Mouse (Mus musculus) limb, embryonic 13.5 days (tissue): Measurements from ENCODE around the gene Urm1. TPM values are rescaled to one million over a fixed set of nuclear protein-coding genes. Genes with fewer than 3 reads are reported as not detected.
"Not testable (repeated sequence)": the region's sequence is repeated elsewhere in the genome, so short reads cannot be mapped to it uniquely, and the experiment has no call there.

Experiments used
- ATAC-seq: fragments of 200-750 bp; cut with Nextera tagmentation; 2 replicates; pipeline ENCODE4 v1.8.0; 2017; ENCODE audit warnings: low read depth, moderate number of reproducible peaks, moderate TSS enrichment; ENCODE audit not compliant: low FRiP score
- H3K27ac ChIP-seq: fragments of 300-500 bp; sonication (generic); 2 replicates; pipeline ENCODE4 v1.5.1; 2015; ENCODE audit warnings: inconsistent platforms, mild to moderate bottlenecking, moderate library complexity
- H3K27me3 ChIP-seq: fragments of 300-500 bp; sonication (generic); 2 replicates; pipeline ENCODE4 v1.6.1; 2015; ENCODE audit warnings: mild to moderate bottlenecking, inconsistent platforms
- H3K36me3 ChIP-seq: fragments of 300-500 bp; sonication (generic); 2 replicates; pipeline ENCODE4 v1.6.1; 2015; ENCODE audit warnings: inconsistent platforms, mild to moderate bottlenecking, moderate library complexity
- H3K4me1 ChIP-seq: fragments of 300-500 bp; sonication (generic); 2 replicates; pipeline ENCODE4 v1.6.1; 2015; ENCODE audit warnings: inconsistent platforms
- H3K4me2 ChIP-seq: fragments of 300-500 bp; sonication (generic); replicated peaks from 2 replicates; pipeline ENCODE4 v1.6.1; 2015; ENCODE audit warnings: inconsistent platforms, mild to moderate bottlenecking, moderate library complexity
- H3K4me3 ChIP-seq: fragments of 300-500 bp; sonication (generic); 2 replicates; pipeline ENCODE4 v1.5.1; 2015; ENCODE audit warnings: moderate library complexity, mild to moderate bottlenecking, inconsistent platforms
- H3K9ac ChIP-seq: fragments of 300-500 bp; sonication (generic); 2 replicates; pipeline ENCODE4 v1.6.1; 2015; ENCODE audit warnings: mild to moderate bottlenecking, inconsistent platforms
- H3K9me3 ChIP-seq: fragments of 300-500 bp; sonication (generic); 2 replicates; pipeline ENCODE4 v1.6.1; 2016; ENCODE audit warnings: inconsistent platforms
- WGBS: fragments of 180-500 bp; shearing (Covaris S2); methylation state at CpG from one replicate; pipeline ENCODE4 v1.1.7; 2015; 5-methylcytosine and 5-hydroxymethylcytosine counted together
- microRNA-seq: library from miRNA; unstranded; fragments of <30 nt; microRNA quantifications from one replicate; pipeline ENCODE4, GENCODE M21; 2016
- polyA plus RNA-seq: library from polyadenylated mRNA; unstranded; fragments of >200 nt; fragmentation: Nextera tagmentation; extraction: Ambion mirVana; gene quantifications from 2 replicates; pipeline ENCODE4 v1.2.1, GENCODE M21; 2015

Gene Urm1
- polyA plus RNA-seq, 1 experiment from 2014 or later = 27.2 TPM

GRCm38 (mm10) chr2:29878061-29878460 lies 58.2 kb downstream of the Urm1 start:
- no peak overlapping the region for H3K4me3 ChIP-seq
- H3K4me2 ChIP-seq = no peak overlapping the region
- no peak overlapping the region for H3K27ac ChIP-seq
- no peak overlapping the region for H3K9ac ChIP-seq
- peaks cover 40% of the 10 kb centered on the region for H3K36me3 ChIP-seq
- no peak for ATAC-seq
- peaks cover 5% of the 10 kb centered on the region; the same call in 1 of the 2 replicates for H3K9me3 ChIP-seq
- no peaks in the 10 kb centered on the region for H3K4me1 ChIP-seq
- no peaks in the 10 kb centered on the region for H3K27me3 ChIP-seq
- 82% methylated on average over 4 of the region's 4 CpGs for WGBS

- Histone ChIP-seq H3K27ac (no peak overlapping the region), H3K9ac (no peak overlapping the region), H3K4me1 (no peaks in the 10 kb centered on the region), H3K4me2 (no peak overlapping the region), H3K4me3 (no peak overlapping the region), H3K9me3 (peaks cover 5% of the 10 kb centered on the region; the same call in 1 of the 2 replicates), H3K27me3 (no peaks in the 10 kb centered on the region), H3K36me3 (peaks cover 36% of the 10 kb centered on the region)
- no peak for ATAC-seq
- 66% methylated on average over 8 of the region's 8 CpGs for WGBS
These were observed 59.3 kb downstream of the Urm1 start for GRCm38 (mm10) chr2:29879191-29879590.

GRCm38 (mm10) chr2:29879964-29880830 lies 60.3 kb downstream of the Urm1 start:
- Histone ChIP-seq H3K4me1 (no peaks in the 10 kb centered on the region), H3K36me3 (peaks cover 36% of the 10 kb centered on the region), H3K9me3 (peaks cover 5% of the 10 kb centered on the region; the same call in 1 of the 2 replicates), H3K4me3 (no peak overlapping the region), H3K4me2 (no peak overlapping the region), H3K27me3 (no peaks in the 10 kb centered on the region), H3K27ac (no peak overlapping the region), H3K9ac (no peak overlapping the region)
- WGBS = 67% methylated on average over 17 of the region's 17 CpGs
- no peak for ATAC-seq

GRCm38 (mm10) chr2:29886659-29887292 lies 66.9 kb downstream of the Urm1 start:
- not testable (repeated sequence) for H3K4me2 ChIP-seq, ATAC-seq, H3K4me3 ChIP-seq, H3K27ac ChIP-seq, H3K9ac ChIP-seq, H3K36me3 ChIP-seq, H3K27me3 ChIP-seq, H3K9me3 ChIP-seq
- peaks cover 18% of the 10 kb centered on the region for H3K4me1 ChIP-seq
- 81% methylated on average over 9 of the region's 9 CpGs for WGBS

GRCm38 (mm10) chr2:29889066-29889944 lies 69.4 kb downstream of the Urm1 start, which contains the start of gene Odf2:
Odf2 (plus strand) TSS chr2:29889221.
- peak; percentile 93 for ATAC-seq
- Histone ChIP-seq H3K27me3 (no peaks in the 10 kb centered on the region), H3K4me3 (peak within 1 kb of the TSS; percentile 100), H3K36me3 (peaks cover 27% of the 10 kb centered on the region), H3K4me1 (peaks cover 18% of the 10 kb centered on the region), H3K9me3 (no peaks in the 10 kb centered on the region), H3K4me2 (peak within 1 kb of the TSS; percentile 96), H3K9ac (peak within 1 kb of the TSS; percentile 93), H3K27ac (peak within 1 kb of the TSS; percentile 90)
- WGBS = under 1% methylated on average over 68 of the region's 70 CpGs

GRCm38 (mm10) chr2:29889991-29890833 lies 70.3 kb downstream of the Urm1 start:
- WGBS = under 1% methylated on average over 58 of the region's 61 CpGs
- peak; percentile 81 for ATAC-seq
- peak overlapping the region; percentile 100 for H3K4me3 ChIP-seq
- H3K27me3 ChIP-seq = no peaks in the 10 kb centered on the region
- peak overlapping the region; percentile 96 for H3K4me2 ChIP-seq
- H3K4me1 ChIP-seq = peaks cover 18% of the 10 kb centered on the region
- H3K36me3 ChIP-seq = peaks cover 36% of the 10 kb centered on the region
- no peaks in the 10 kb centered on the region for H3K9me3 ChIP-seq
- H3K9ac ChIP-seq = peak overlapping the region; percentile 93
- peak overlapping the region; percentile 90 for H3K27ac ChIP-seq

- Histone ChIP-seq H3K4me1 (peaks cover 18% of the 10 kb centered on the region), H3K4me3 (no peak overlapping the region), H3K9me3 (no peaks in the 10 kb centered on the region), H3K4me2 (0 out of 2 replicates have a peak overlapping the region, but pooled peaks have one; percentile 96), H3K27ac (no peak overlapping the region), H3K36me3 (peaks cover 50% of the 10 kb centered on the region), H3K9ac (no peak overlapping the region), H3K27me3 (no peaks in the 10 kb centered on the region)
- WGBS = 91% methylated on average over 6 of the region's 6 CpGs
- ATAC-seq = no peak
These were observed 71.9 kb downstream of the Urm1 start for GRCm38 (mm10) chr2:29891773-29892172.

Small RNA genes lying within 50 kb of the gene (microRNA-seq; reads per million reads assigned to microRNA genes)
- not detected for gene Mir219a-2
- not detected for gene Mir219b

Other genes with a start within 250 kb of the Urm1 start
- gene Rapgef1, start 200.4 kb upstream of the Urm1 start, polyA plus RNA-seq = 15.2 and 15.9 TPM in 2 replicates
- not detected in 2 replicates for gene Gm13420, start 68.4 kb upstream of the Urm1 start, polyA plus RNA-seq
- gene Gm13547, start 60.8 kb upstream of the Urm1 start, polyA plus RNA-seq = 0.55 and 0.98 TPM in 2 replicates
- 29.7 and 29.9 TPM in 2 replicates for gene Coq4, start 32.6 kb upstream of the Urm1 start, polyA plus RNA-seq
- 48.5 and 50.1 TPM in 2 replicates for gene Trub2, start 31.6 kb upstream of the Urm1 start, polyA plus RNA-seq
- 14.8 and 15.6 TPM in 2 replicates for gene Slc27a4, start 17.4 kb upstream of the Urm1 start, polyA plus RNA-seq
- gene Cercam, start 49.1 kb downstream of the Urm1 start, polyA plus RNA-seq = 28.8 and 33.4 TPM in 2 replicates
- 64.4 and 68.9 TPM in 2 replicates for gene Odf2, start 69.1 kb downstream of the Urm1 start, polyA plus RNA-seq
- gene Gle1, start 115.4 kb downstream of the Urm1 start, polyA plus RNA-seq = 74.2 and 75.1 TPM in 2 replicates
- gene Sptan1, start 145.5 kb downstream of the Urm1 start, polyA plus RNA-seq = 85.5 and 90.7 TPM in 2 replicates
- 40.4 and 42.5 TPM in 2 replicates for gene Wdr34, start 228.8 kb downstream of the Urm1 start, polyA plus RNA-seq
- gene Set, start 237.3 kb downstream of the Urm1 start, polyA plus RNA-seq = 514 and 554 TPM in 2 replicates